Mouse (Mus musculus) left cerebral cortex, adult 18-20 months (tissue): Measurements from ENCODE around the gene Dnmt3a. TPM values are rescaled to one million over a fixed set of nuclear protein-coding genes. Genes with fewer than 3 reads are reported as not detected.

ENCODE experiments used
- total RNA-seq, 2 experiments: library from RNA; stranded (reverse); gene quantifications; 2 replicates each; pipeline ENCODE4 v1.2.3; 2021

Gene Dnmt3a
- total RNA-seq, 2 experiments from 2014 or later = 86.7 to 94.0 TPM

Other genes with a start within 250 kb of the Dnmt3a start
- 100 to 1,000 TPM; 124 to 136 TPM for gene Dtnb, start 233.6 kb upstream of the Dnmt3a start, total RNA-seq
- 1 to 10 TPM; 1.6 to 1.7 TPM for gene Pomc, start 148.9 kb downstream of the Dnmt3a start, total RNA-seq
- gene Efr3b, start 232.9 kb downstream of the Dnmt3a start, total RNA-seq = 100 to 1,000 TPM; 110 to 114 TPM